In genomic region chr19:5268017-5268416, GRCm38 (mm10) we compare ENCODE assay signal across 32 mouse cellular contexts. TPM values are rescaled to one million over a fixed set of nuclear protein-coding genes. Genes with fewer than 3 reads are reported as not detected.
DNase-seq lines count a peak whose midpoint lies in the region; ATAC-seq lines count a peak whose summit lies in the region.
"Had no signal": no experiment of that assay in that cellular context is flagged by ENCODE, and none has a peak within 500 bp of the region (broad histone marks: within the 10 kb centered on the region; RNA-seq: fewer than 3 reads in every experiment).

No protein-coding gene starts in this region.

- H3K4me1 ChIP-seq in liver, embryonic 11.5 days (replicated peaks; ENCODE audit: control insufficient read depth, insufficient read depth, low read length): peaks cover 40% of the 10 kb centered on the region
- peaks cover 50% of the 10 kb centered on the region for H3K4me1 ChIP-seq in liver, embryonic 16.5 days (ENCODE audit: control insufficient read depth, low read depth, low read length)
- peaks cover 21% of the 10 kb centered on the region for H3K4me1 ChIP-seq in kidney, embryonic 15.5 days

- no peak overlapping the region for H3K4me3 ChIP-seq in liver, embryonic 11.5 days (ENCODE audit: low read depth, low read length)
- H3K4me3 ChIP-seq in liver, embryonic 16.5 days (ENCODE audit: low read depth, low read length): no peak overlapping the region
- no peak overlapping the region for H3K4me3 ChIP-seq in kidney, embryonic 15.5 days (replicated peaks)
- H3K4me3 ChIP-seq: heart, adult 2 months; hindbrain, embryonic 12.5 days; intestine, embryonic 15.5 days; limb, embryonic 13.5 days; midbrain, embryonic 12.5 days; myocyte; neural tube, embryonic 12.5 days had no signal

- H3K27me3 ChIP-seq in liver, embryonic 11.5 days (replicated peaks; ENCODE audit: control insufficient read depth, insufficient read depth, low read length): no peaks in the 10 kb centered on the region
- no peaks in the 10 kb centered on the region for H3K27me3 ChIP-seq in liver, embryonic 16.5 days (ENCODE audit: control insufficient read depth, insufficient read depth, low read depth, low read length)
- H3K27me3 ChIP-seq in kidney, embryonic 15.5 days: no peaks in the 10 kb centered on the region
- H3K27me3 ChIP-seq: hindbrain, embryonic 12.5 days; intestine, embryonic 15.5 days; limb, embryonic 13.5 days; midbrain, embryonic 12.5 days; neural tube, embryonic 12.5 days had no signal

- no peaks in the 10 kb centered on the region for H3K9me3 ChIP-seq in liver, embryonic 11.5 days (ENCODE audit: control insufficient read depth, low read length)
- no peaks in the 10 kb centered on the region for H3K9me3 ChIP-seq in liver, embryonic 16.5 days (replicated peaks; ENCODE audit: control insufficient read depth, low read length)
- H3K9me3 ChIP-seq in kidney, embryonic 15.5 days (replicated peaks): no peaks in the 10 kb centered on the region
- H3K9me3 ChIP-seq: hindbrain, embryonic 12.5 days; intestine, embryonic 15.5 days; limb, embryonic 13.5 days; midbrain, embryonic 12.5 days; neural tube, embryonic 12.5 days had no signal

- no peak overlapping the region for H3K9ac ChIP-seq in liver, embryonic 11.5 days (ENCODE audit: low read depth, low read length)
- no peak overlapping the region for H3K9ac ChIP-seq in liver, embryonic 16.5 days (ENCODE audit: low read depth, low read length)
- H3K9ac ChIP-seq in kidney, embryonic 15.5 days: no peak overlapping the region
- H3K9ac ChIP-seq: hindbrain, embryonic 12.5 days; intestine, embryonic 15.5 days; limb, embryonic 13.5 days; midbrain, embryonic 12.5 days; neural tube, embryonic 12.5 days had no signal

- DNase-seq in 416B (ENCODE audit: low read depth): peak; percentile 41
- DNase-seq in MEL-GATA-1-ER (ENCODE audit: extremely low read depth, low read depth): peak; percentile 81
- no peak for DNase-seq in liver, embryonic 11.5 days (ENCODE audit: low spot score)
- DNase-seq in embryo, embryonic 10.5 days (ENCODE audit: low spot score): no peak
- DNase-seq in retina, postnatal 1 day: no peak
- DNase-seq: adrenal gland, adult 8-10 months; B cell, adult 2 months; cerebellum, adult 11 months; cerebellum, adult 9-10 months; gastrocnemius, postnatal 36 days; heart, adult 2 months; heart, postnatal 36 days; kidney, adult 2 months; kidney, postnatal 4 days; lung, adult 2 months; lung, postnatal 10 days; right cerebral cortex, postnatal 4 days; thymus, adult 18-20 months; thymus, postnatal 25 days had no signal

- H3K27ac ChIP-seq in liver, embryonic 11.5 days (ENCODE audit: low read depth, low read length): peak overlapping the region; percentile 73
- H3K27ac ChIP-seq in liver, embryonic 16.5 days (ENCODE audit: low read length): peak overlapping the region; percentile 50; the same call in 1 of the 2 replicates
- no peak overlapping the region for H3K27ac ChIP-seq in kidney, embryonic 15.5 days
- H3K27ac ChIP-seq: heart, adult 2 months; hindbrain, embryonic 12.5 days; hindbrain, postnatal 0 days; intestine, embryonic 15.5 days; kidney, postnatal 0 days; limb, embryonic 13.5 days; macrophage; midbrain, embryonic 12.5 days; neural tube, embryonic 12.5 days; stomach, postnatal 0 days had no signal

- peak overlapping the region; percentile 16; the same call in 1 of the 2 replicates for H3K4me2 ChIP-seq in liver, embryonic 11.5 days
- H3K4me2 ChIP-seq in liver, embryonic 16.5 days (ENCODE audit: low read depth, low read length): 0 out of 2 replicates have a peak overlapping the region, but pooled peaks have one; percentile 24
- H3K4me2 ChIP-seq in kidney, embryonic 15.5 days: no peak overlapping the region
- H3K4me2 ChIP-seq: hindbrain, embryonic 12.5 days; intestine, embryonic 15.5 days; limb, embryonic 13.5 days; midbrain, embryonic 12.5 days; neural tube, embryonic 12.5 days had no signal

- ATAC-seq in liver, embryonic 11.5 days (replicated peaks; ENCODE audit: low FRiP score): peak; percentile 40; the same call in 1 of the 2 replicates
- no peak for ATAC-seq in liver, embryonic 16.5 days (ENCODE audit: low read depth)
- no peak for ATAC-seq in kidney, embryonic 15.5 days (replicated peaks; ENCODE audit: low FRiP score)
- ATAC-seq: forebrain, embryonic 14.5 days; hindbrain, postnatal 0 days; intestine, embryonic 15.5 days had no signal

- no peaks in the 10 kb centered on the region for H3K36me3 ChIP-seq in liver, embryonic 11.5 days (ENCODE audit: control insufficient read depth, insufficient read depth, low read length)
- no peaks in the 10 kb centered on the region for H3K36me3 ChIP-seq in liver, embryonic 16.5 days (ENCODE audit: control insufficient read depth, insufficient read depth)
- H3K36me3 ChIP-seq in kidney, embryonic 15.5 days: no peaks in the 10 kb centered on the region
- H3K36me3 ChIP-seq: hindbrain, embryonic 12.5 days; intestine, embryonic 15.5 days; midbrain, embryonic 12.5 days; neural tube, embryonic 12.5 days had no signal

RNA-seq across cellular contexts. Expression of gene Pacs1, which starts 4.9 kb away (rescaled TPM):
- polyA plus RNA-seq in liver, embryonic 11.5 days (2014; fragmentation: Nextera tagmentation; extraction: Ambion mirVana): 27.0 and 30.3 TPM in 2 replicates
- polyA plus RNA-seq in liver, embryonic 16.5 days (2015; fragmentation: Nextera tagmentation; extraction: Ambion mirVana): 6.8 and 8.1 TPM in 2 replicates
- polyA plus RNA-seq in kidney, embryonic 15.5 days (2015; fragmentation: Nextera tagmentation; extraction: Ambion mirVana): 23.2 and 25.0 TPM in 2 replicates

RNA-seq across cellular contexts. Expression of gene Sf3b2, which starts 27.2 kb away (rescaled TPM):
- polyA plus RNA-seq in liver, embryonic 11.5 days (2014; fragmentation: Nextera tagmentation; extraction: Ambion mirVana): 285 and 290 TPM in 2 replicates
- 103 TPM in 2 replicates for polyA plus RNA-seq in liver, embryonic 16.5 days (2015; fragmentation: Nextera tagmentation; extraction: Ambion mirVana)
- polyA plus RNA-seq in kidney, embryonic 15.5 days (2015; fragmentation: Nextera tagmentation; extraction: Ambion mirVana): 351 and 362 TPM in 2 replicates

RNA-seq across cellular contexts. Expression of gene Gal3st3, which starts 30.1 kb away (rescaled TPM):
- 1.6 and 2.1 TPM in 2 replicates for polyA plus RNA-seq in liver, embryonic 11.5 days (2014; fragmentation: Nextera tagmentation; extraction: Ambion mirVana)
- 0.08 TPM in 1 of 2 replicates, not detected in the other for polyA plus RNA-seq in liver, embryonic 16.5 days (2015; fragmentation: Nextera tagmentation; extraction: Ambion mirVana)
- 3.8 and 3.9 TPM in 2 replicates for polyA plus RNA-seq in kidney, embryonic 15.5 days (2015; fragmentation: Nextera tagmentation; extraction: Ambion mirVana)
- polyA plus RNA-seq: macrophage had no signal

Comparison
In these comparisons a context has a peak if more than half of its experiments do, and no peak if none do; other contexts are left out.
1. DNase-seq: peak in 416B (single experiment) and MEL-GATA-1-ER (single experiment); none in liver, embryonic 11.5 days (single experiment), embryo, embryonic 10.5 days (single experiment) and retina, postnatal 1 day (single experiment).